Mouse (Mus musculus) forelimb bud, embryonic 11.5 days (tissue): Measurements from ENCODE around the gene Mcm7.
"Not testable (repeated sequence)": the region's sequence is repeated elsewhere in the genome, so short reads cannot be mapped to it uniquely, and the experiment has no call there.

Source experiments
- DNase-seq: peaks from one replicate; pipeline ENCODE4 v3.0.0-alpha.2; 2012; ENCODE audit warnings: low read depth, low spot score

Gene Mcm7

GRCm38 (mm10) chr5:138171695-138172491 lies at the start of gene Mcm7, which contains the start of gene Ap4m1:
Mcm7 (minus strand) TSS chr5:138172422.
Ap4m1 (plus strand) TSS chr5:138172002.
- DNase-seq = peak; percentile 96

GRCm38 (mm10) chr5:138219864-138220263 lies 47.6 kb upstream of the Mcm7 start:
- DNase-seq = no peak

GRCm38 (mm10) chr5:138216632-138217031 lies 44.4 kb upstream of the Mcm7 start:
- DNase-seq = not testable (repeated sequence)

GRCm38 (mm10) chr5:138207873-138208272 lies 35.7 kb upstream of the Mcm7 start:
- no peak for DNase-seq

GRCm38 (mm10) chr5:138207253-138207652 lies 35.0 kb upstream of the Mcm7 start:
- DNase-seq = no peak

- DNase-seq = no peak
Measured at GRCm38 (mm10) chr5:138202086-138202485, 29.9 kb upstream of the Mcm7 start.

- no peak for DNase-seq
Measured at GRCm38 (mm10) chr5:138199576-138199975, 27.4 kb upstream of the Mcm7 start.

GRCm38 (mm10) chr5:138195463-138195862 lies 23.2 kb upstream of the Mcm7 start:
- DNase-seq = no peak

- no peak for DNase-seq
Measured at GRCm38 (mm10) chr5:138194755-138195345, 22.6 kb upstream of the Mcm7 start.

- DNase-seq = peak; percentile 93
Measured at GRCm38 (mm10) chr5:138193771-138194727, 21.8 kb upstream of the Mcm7 start, which contains the start of gene Mblac1. Mblac1 (plus strand) TSS chr5:138194314.

GRCm38 (mm10) chr5:138187661-138188306 lies 15.6 kb upstream of the Mcm7 start:
- peak; percentile 79 for DNase-seq

GRCm38 (mm10) chr5:138186950-138187638 lies 14.9 kb upstream of the Mcm7 start, which contains the start of the genes Taf6 and Cnpy4:
Taf6 (minus strand) TSS chr5:138187451.
Cnpy4 (plus strand) TSS chr5:138187485.
- DNase-seq = peak; percentile 88

- no peak for DNase-seq
Measured at GRCm38 (mm10) chr5:138173217-138173616, 995 bp upstream of the Mcm7 start.

- DNase-seq = peak; percentile 97
Measured at GRCm38 (mm10) chr5:138170936-138171561, 1.2 kb downstream of the Mcm7 start.

GRCm38 (mm10) chr5:138165594-138165993 lies 6.6 kb downstream of the Mcm7 start:
- no peak for DNase-seq

GRCm38 (mm10) chr5:138163610-138164009 lies 8.6 kb downstream of the Mcm7 start:
- no peak for DNase-seq

GRCm38 (mm10) chr5:138163046-138163445 lies 9.2 kb downstream of the Mcm7 start:
- DNase-seq = no peak

GRCm38 (mm10) chr5:138160842-138161665 lies 11.2 kb downstream of the Mcm7 start, which contains the start of gene Cops6:
Cops6 (plus strand) TSS chr5:138161071.
- peak; percentile 83 for DNase-seq

- no peak for DNase-seq
Measured at GRCm38 (mm10) chr5:138160224-138160762, 11.9 kb downstream of the Mcm7 start.
